Mouse (Mus musculus) lung, adult 2 months (tissue): ENCODE results near the gene Cckar.

Experiments
- CTCF ChIP-seq: fragments of 200-500 bp; IDR thresholded peaks from 2 replicates; pipeline ENCODE4 v1.5.1; 2011; ENCODE audit warnings: mild to moderate bottlenecking, low read length, control low read depth; ENCODE audit not compliant: insufficient read depth
- POLR2A ChIP-seq: fragments of 200-500 bp; IDR thresholded peaks from 2 replicates; pipeline ENCODE4 v1.6.1; 2011; ENCODE audit warnings: low read depth, mild to moderate bottlenecking, control low read depth, low read length, borderline replicate concordance; ENCODE audit errors: extremely low read depth

DNA sequence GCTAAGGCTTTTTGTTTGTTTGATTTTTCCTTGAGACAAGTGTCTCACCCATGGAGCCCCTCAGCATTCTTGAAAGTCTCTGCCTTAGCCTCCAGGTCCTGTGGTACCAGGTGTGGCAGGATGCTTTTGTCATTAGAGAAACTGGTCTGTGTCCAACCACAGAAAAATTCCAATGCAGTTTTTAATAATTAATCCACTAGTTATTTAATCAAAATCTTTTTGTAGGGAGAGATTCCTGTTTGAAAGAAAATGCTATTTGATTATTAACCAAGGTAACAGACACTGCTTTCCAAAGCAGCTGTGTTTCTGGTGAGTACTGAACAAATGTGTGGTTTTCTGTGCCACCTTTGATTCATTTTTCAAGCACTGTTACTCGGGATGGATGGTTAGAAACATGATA lies 50.9 kb downstream of the Cckar start:
- TF ChIP-seq POLR2A: no peak
- TF ChIP-seq CTCF: no peak
